Mouse (Mus musculus): Measurements from ENCODE around the gene Efnb2. TPM values are rescaled to one million over a fixed set of nuclear protein-coding genes. Genes with fewer than 3 reads are reported as not detected.

Efnb2 gene
- polyA plus RNA-seq, 1 experiment from 2014 or later, result 27.1 TPM

DNA sequence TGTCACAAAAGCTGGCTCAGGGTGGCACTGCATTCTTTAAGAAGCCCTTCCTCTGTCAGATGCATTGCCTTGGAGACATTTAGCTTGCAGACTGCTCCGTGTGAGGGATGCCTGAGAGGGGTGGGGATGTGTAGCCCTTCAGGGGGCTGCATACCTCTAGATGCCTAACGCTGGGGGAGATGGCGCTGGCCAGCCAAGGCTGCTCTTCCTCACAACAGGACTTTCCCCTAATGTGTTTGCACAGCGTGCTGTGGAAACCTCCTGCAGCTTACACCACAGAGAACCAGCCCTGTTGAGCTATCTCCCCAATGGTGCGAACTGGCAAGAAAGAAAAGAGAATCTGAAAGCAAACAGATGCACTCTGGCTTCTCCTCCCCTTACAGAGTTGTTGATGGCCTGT, 51.9 kb downstream of the Efnb2 start:
- Histone ChIP-seq H3K4me2 (replicated peaks) (no peak overlapping the region), H3K9me3 (replicated peaks) (no peaks in the 10 kb centered on the region), H3K36me3 (no peaks in the 10 kb centered on the region), H3K27ac (replicated peaks) (no peak overlapping the region), H3K9ac (no peak overlapping the region), H3K4me3 (replicated peaks) (no peak overlapping the region), H3K27me3 (no peaks in the 10 kb centered on the region), H3K4me1 (peaks cover 18% of the 10 kb centered on the region)
- no peak for ATAC-seq (ENCODE audit: insufficient number of reproducible peaks, low FRiP score, low TSS enrichment, low read depth)
- WGBS, result 19% methylated on average over 5 of the region's 5 CpGs

DNA sequence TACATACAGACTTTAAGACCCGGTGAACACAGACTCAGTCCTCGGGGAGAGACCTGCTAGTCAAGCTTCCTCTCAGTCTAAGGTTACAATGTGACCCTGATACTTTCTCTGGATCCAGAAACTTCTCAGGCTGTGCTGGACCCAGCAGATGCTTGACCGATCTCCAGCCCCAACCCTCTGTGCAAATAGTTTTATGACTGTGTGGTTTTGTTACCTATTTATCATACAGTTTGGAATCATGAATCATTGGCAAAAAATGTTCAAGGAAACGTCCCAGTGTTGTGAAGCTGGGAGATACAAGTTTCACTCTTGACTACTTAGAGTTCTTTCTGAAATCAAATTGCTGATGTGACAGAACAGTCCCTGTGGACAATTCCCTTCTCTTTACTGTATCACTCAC, 55.4 kb downstream of the Efnb2 start:
- Histone ChIP-seq H3K9me3 (replicated peaks) (no peaks in the 10 kb centered on the region), H3K27me3 (no peaks in the 10 kb centered on the region), H3K4me2 (replicated peaks) (no peak overlapping the region), H3K36me3 (no peaks in the 10 kb centered on the region), H3K9ac (no peak overlapping the region), H3K4me1 (peaks cover 21% of the 10 kb centered on the region), H3K4me3 (replicated peaks) (no peak overlapping the region), H3K27ac (replicated peaks) (no peak overlapping the region)
- 59% methylated on average over 4 of the region's 4 CpGs for WGBS
- no peak for ATAC-seq (ENCODE audit: insufficient number of reproducible peaks, low FRiP score, low TSS enrichment, low read depth)

DNA sequence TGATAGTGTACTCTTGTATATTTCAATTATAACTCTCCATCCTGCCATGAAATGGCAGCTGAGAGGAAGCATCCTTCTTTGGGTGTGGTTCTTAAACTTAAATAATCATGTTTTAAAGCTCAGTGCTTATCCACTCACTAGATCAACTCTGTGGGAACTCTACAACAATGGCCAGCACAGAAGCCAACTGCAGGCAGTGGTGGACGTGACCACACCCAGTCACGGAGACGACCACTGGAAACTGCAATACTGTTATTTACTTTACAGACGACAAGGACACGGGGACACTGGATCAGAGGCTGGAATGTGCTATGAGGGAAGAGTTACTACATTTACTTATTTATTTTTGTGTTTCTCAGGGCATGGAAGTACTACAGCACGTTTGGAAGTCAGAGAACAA, 57.2 kb downstream of the Efnb2 start:
- no peak overlapping the region for H3K27ac ChIP-seq (replicated peaks)
- WGBS, result 57% methylated on average over 6 of the region's 6 CpGs

DNA sequence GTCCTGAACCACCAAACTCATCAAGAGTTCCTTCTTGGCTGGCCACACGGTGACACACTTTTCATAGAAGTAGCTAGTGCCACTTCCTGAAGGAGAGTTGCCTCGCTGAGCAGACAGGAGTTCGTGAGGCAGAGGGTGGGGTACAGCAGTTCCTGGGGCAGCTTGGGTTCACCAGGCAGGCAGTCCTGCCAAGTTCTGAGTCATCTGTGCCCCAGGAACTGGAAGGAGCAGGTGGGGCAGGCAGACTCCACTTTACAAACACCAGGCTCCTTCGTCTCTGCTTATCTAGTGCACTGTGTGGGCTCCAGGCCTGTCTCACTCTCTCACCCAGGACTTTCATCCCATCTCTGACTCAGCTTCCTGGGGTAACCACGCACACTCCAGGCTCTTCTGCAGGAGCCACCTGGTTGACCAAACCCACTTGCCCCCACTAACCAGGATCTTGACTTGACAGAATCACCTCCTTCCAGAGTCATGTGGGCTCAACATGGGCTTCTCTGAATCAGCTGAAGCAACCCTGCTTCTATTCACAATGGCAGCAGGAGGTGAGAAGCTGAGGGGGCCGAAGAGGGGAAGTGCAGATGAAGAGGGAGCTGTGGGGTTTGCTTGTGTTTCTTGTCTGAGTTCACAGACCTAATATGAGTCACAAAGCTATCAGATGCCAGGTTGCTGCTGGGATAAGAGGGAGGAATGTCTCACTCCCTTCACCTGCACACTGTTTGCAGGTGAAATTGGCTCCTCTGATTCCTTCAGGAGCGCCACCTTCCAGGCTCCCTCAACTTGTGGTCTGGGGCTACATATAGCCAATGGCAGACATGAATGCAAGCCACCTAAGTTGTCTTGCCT, 58.2 kb downstream of the Efnb2 start:
- no peak overlapping the region for H3K4me3 ChIP-seq (replicated peaks)
- H3K36me3 ChIP-seq, result no peaks in the 10 kb centered on the region
- WGBS, result 62% methylated on average over 7 of the region's 7 CpGs
- no peak overlapping the region for H3K4me2 ChIP-seq (replicated peaks)
- peak overlapping the region; percentile 58 for H3K27ac ChIP-seq (replicated peaks)
- H3K4me1 ChIP-seq, result 0 out of 2 replicates have a peak, but pooled peaks cover 4% of the 10 kb centered on the region
- no peak overlapping the region for H3K9ac ChIP-seq
- no peaks in the 10 kb centered on the region for H3K27me3 ChIP-seq
- peak; percentile 43; the same call in 1 of the 2 replicates for ATAC-seq (ENCODE audit: insufficient number of reproducible peaks, low FRiP score, low TSS enrichment, low read depth)
- no peaks in the 10 kb centered on the region for H3K9me3 ChIP-seq (replicated peaks)

More for the DNA sequence above, 57.2 kb downstream of the Efnb2 start:
- H3K9ac ChIP-seq, result no peak overlapping the region
- no peak overlapping the region for H3K4me3 ChIP-seq (replicated peaks)
- H3K27me3 ChIP-seq, result no peaks in the 10 kb centered on the region
- H3K4me1 ChIP-seq, result peaks cover 5% of the 10 kb centered on the region; the same call in 1 of the 2 replicates
- no peaks in the 10 kb centered on the region for H3K36me3 ChIP-seq
- no peaks in the 10 kb centered on the region for H3K9me3 ChIP-seq (replicated peaks)
- no peak overlapping the region for H3K4me2 ChIP-seq (replicated peaks)
- no peak for ATAC-seq (ENCODE audit: insufficient number of reproducible peaks, low FRiP score, low TSS enrichment, low read depth)

DNA sequence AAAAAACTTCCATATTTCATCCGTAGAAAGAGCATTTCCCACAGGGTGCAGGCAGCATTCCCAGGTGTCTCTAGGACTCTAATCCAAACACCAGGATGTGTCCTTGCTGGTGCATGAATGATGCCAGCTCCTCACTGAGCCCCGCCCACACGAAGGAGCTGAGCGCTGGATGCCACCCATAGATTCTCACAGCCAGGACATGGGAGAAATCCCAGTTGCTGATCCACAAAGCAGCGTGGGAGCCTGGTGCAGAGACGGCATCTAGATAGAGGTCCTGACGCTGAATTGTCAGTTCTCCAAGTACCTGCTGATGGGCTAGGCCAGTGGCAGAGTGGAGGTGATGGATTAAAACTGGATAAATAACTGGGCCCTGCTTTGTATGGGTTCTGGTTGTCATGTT, 61.1 kb downstream of the Efnb2 start:
- Histone ChIP-seq H3K9ac (no peak overlapping the region), H3K4me1 (0 out of 2 replicates have a peak, but pooled peaks cover 7% of the 10 kb centered on the region), H3K4me3 (replicated peaks) (no peak overlapping the region), H3K27ac (replicated peaks) (no peak overlapping the region), H3K36me3 (no peaks in the 10 kb centered on the region), H3K9me3 (replicated peaks) (no peaks in the 10 kb centered on the region), H3K4me2 (replicated peaks) (no peak overlapping the region), H3K27me3 (no peaks in the 10 kb centered on the region)
- 86% methylated on average over 7 of the region's 7 CpGs for WGBS
- ATAC-seq (ENCODE audit: insufficient number of reproducible peaks, low FRiP score, low TSS enrichment, low read depth), result no peak

DNA sequence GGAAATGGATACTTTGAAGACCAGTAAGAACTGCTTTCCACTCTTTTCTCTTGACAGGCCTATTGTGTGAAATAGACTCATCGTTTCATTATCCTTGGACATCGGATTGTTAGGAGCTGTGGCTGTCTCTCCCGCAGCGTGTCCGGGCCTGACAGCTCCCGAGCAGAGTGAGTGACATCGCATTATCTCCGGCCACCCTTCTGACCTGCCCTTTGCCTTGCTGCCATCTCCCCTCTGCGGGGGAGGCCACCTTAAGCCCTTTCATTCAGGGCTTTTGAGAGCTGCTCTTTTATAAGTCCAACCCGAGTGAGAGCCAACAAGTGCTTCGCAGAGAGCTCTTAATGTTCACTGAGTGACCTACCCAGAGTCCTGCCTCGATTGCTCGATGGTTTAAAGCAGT, 63.6 kb downstream of the Efnb2 start:
- Histone ChIP-seq H3K27ac (replicated peaks) (no peak overlapping the region), H3K4me3 (replicated peaks) (no peak overlapping the region), H3K4me1 (0 out of 2 replicates have a peak, but pooled peaks cover 3% of the 10 kb centered on the region), H3K9ac (no peak overlapping the region), H3K36me3 (no peaks in the 10 kb centered on the region), H3K27me3 (no peaks in the 10 kb centered on the region), H3K4me2 (replicated peaks) (no peak overlapping the region), H3K9me3 (replicated peaks) (no peaks in the 10 kb centered on the region)
- ATAC-seq (ENCODE audit: insufficient number of reproducible peaks, low FRiP score, low TSS enrichment, low read depth), result no peak
- 28% methylated on average over 13 of the region's 13 CpGs for WGBS

DNA sequence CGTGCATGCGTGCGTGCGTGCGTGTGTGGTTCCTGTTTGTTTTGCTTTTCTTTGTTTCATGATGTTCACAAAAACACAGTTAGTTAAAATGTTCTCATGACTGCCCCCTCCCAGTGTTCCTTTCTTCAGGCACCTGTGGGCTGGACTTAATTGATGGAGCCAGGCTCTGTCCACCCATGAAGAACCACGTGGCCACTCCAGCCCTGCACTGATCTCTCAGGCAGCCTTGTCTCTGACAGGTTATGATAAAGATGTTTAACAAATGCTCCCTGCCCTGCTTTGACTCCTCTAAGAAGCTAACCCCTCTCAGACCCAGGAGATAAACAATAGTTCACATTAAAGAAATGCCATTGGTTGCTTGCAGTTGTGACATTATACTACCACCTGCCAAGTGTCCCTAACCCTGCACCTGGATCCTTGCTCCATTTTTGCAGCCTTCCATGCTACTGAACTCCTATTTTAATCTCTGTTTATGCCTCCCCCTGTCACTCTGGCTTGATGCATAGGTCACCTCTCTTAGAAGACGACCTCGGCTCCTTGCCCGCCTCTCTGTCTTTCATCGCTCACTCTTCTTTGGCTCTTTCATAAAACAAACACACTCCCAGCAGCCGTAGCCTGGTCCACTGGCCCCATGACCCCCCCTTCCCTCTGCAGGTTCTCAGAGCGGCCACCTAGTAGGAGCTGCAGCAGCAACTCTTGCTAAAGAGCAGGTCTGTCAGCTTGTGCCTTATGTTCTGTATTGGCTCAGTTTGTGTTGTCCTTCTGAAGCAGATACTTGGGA, 65.0 kb downstream of the Efnb2 start:
- Histone ChIP-seq H3K9ac (no peak overlapping the region), H3K27me3 (no peaks in the 10 kb centered on the region), H3K9me3 (replicated peaks) (no peaks in the 10 kb centered on the region), H3K36me3 (no peaks in the 10 kb centered on the region), H3K27ac (replicated peaks) (no peak overlapping the region), H3K4me3 (replicated peaks) (no peak overlapping the region), H3K4me1 (0 out of 2 replicates have a peak, but pooled peaks cover 3% of the 10 kb centered on the region), H3K4me2 (replicated peaks) (no peak overlapping the region)
- no peak for ATAC-seq (ENCODE audit: insufficient number of reproducible peaks, low FRiP score, low TSS enrichment, low read depth)
- WGBS, result 78% methylated on average over 12 of the region's 12 CpGs

DNA sequence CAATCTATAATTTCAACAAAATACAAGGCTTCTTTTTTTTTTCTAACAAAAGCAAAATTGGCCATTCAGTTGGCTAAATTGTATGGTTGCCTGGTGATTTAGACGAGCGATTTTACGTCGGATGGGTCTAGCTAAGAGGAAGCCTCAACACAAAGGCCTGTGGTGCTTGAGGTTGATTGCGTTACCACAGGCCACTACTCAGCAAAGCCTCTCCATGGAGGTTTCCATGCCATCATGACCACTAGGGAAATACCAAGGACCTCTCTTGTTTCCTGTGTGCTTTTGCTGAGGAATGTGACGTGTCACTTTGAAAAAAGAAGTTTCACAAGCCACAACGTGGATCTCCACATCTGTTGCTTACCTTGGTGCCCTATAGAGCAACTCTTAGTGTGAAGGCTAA, 67.2 kb downstream of the Efnb2 start:
- Histone ChIP-seq H3K4me3 (replicated peaks) (no peak overlapping the region), H3K27ac (replicated peaks) (no peak overlapping the region), H3K36me3 (no peaks in the 10 kb centered on the region), H3K4me1 (0 out of 2 replicates have a peak, but pooled peaks cover 3% of the 10 kb centered on the region), H3K4me2 (replicated peaks) (no peak overlapping the region), H3K9me3 (replicated peaks) (no peaks in the 10 kb centered on the region), H3K9ac (no peak overlapping the region), H3K27me3 (no peaks in the 10 kb centered on the region)
- WGBS, result 84% methylated on average over 7 of the region's 7 CpGs
- no peak; the same call in 1 of the 2 replicates for ATAC-seq (ENCODE audit: insufficient number of reproducible peaks, low FRiP score, low TSS enrichment, low read depth)

DNA sequence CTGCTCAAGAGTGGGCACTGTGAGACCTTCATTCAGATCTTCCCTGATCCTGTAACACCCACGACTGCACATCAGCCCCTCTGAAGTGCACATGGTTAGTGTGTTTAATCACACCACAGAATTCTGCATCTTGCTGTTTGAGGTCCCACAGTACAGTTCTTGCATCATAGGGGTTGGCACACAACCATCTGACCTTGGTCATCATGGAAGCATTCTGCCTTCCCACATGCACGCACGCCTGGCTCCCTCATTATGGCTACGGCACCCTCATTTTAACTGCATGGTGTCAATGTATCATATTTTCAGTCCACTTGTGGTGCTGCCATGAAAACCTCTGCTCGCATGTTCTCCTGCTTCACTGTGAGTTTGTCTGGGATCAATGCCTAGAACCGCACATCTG, 67.7 kb downstream of the Efnb2 start:
- no peak overlapping the region for H3K27ac ChIP-seq (replicated peaks)
- no peak overlapping the region for H3K9ac ChIP-seq
- 0 out of 2 replicates have a peak, but pooled peaks cover 3% of the 10 kb centered on the region for H3K4me1 ChIP-seq
- H3K36me3 ChIP-seq, result no peaks in the 10 kb centered on the region
- ATAC-seq (ENCODE audit: insufficient number of reproducible peaks, low FRiP score, low TSS enrichment, low read depth), result peak; percentile 58; the same call in 1 of the 2 replicates
- H3K9me3 ChIP-seq (replicated peaks), result no peaks in the 10 kb centered on the region
- H3K27me3 ChIP-seq, result no peaks in the 10 kb centered on the region
- H3K4me3 ChIP-seq (replicated peaks), result no peak overlapping the region
- H3K4me2 ChIP-seq (replicated peaks), result no peak overlapping the region
- 91% methylated on average over 6 of the region's 6 CpGs for WGBS

DNA sequence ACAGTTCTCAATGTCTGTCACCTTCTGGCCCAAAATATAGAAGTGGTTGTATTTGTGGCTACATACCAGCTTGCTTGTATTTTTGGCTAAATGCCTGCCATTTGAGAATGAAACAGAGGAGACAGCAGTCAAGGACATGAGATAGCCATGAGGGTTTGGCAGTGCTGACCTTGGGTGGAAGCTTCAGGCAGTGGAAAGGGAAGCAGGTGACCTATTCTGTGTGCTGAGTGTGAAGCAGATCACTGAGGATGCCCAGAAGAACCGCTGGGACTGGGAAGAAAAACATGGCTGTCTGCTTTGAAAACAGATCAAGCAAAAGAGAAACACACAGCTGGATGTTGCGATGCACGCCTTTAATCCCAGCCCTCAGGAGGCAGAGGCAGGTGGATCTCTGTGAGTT, 68.7 kb downstream of the Efnb2 start:
- H3K4me1 ChIP-seq, result no peaks in the 10 kb centered on the region
- no peaks in the 10 kb centered on the region for H3K36me3 ChIP-seq
- no peak overlapping the region for H3K4me3 ChIP-seq (replicated peaks)
- H3K27me3 ChIP-seq, result no peaks in the 10 kb centered on the region
- no peak overlapping the region for H3K9ac ChIP-seq
- WGBS, result 95% methylated on average over 3 of the region's 3 CpGs
- H3K4me2 ChIP-seq (replicated peaks), result no peak overlapping the region
- H3K9me3 ChIP-seq (replicated peaks), result no peaks in the 10 kb centered on the region
- H3K27ac ChIP-seq (replicated peaks), result no peak overlapping the region
- ATAC-seq (ENCODE audit: insufficient number of reproducible peaks, low FRiP score, low TSS enrichment, low read depth), result no peak

DNA sequence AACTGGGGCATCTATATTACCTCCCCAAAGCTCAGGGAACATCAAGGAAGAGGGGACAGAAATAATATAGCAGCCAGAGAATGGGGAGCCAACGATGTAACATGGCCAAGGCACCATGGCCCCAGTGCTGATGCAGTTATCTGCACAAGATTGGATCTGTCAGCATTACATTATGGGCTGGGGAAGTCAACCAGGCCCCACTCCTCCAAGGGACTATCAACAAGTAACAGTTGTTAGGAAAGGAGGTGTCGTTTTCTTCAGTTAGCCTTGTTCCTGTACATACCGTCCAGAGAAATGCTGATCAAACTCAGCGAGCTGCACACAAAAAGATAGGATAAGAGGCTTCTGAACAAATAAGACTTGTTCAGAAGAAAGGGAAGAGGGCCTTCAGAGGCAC, 77.1 kb downstream of the Efnb2 start:
- Histone ChIP-seq H3K4me1 (no peaks in the 10 kb centered on the region), H3K4me2 (replicated peaks) (no peak overlapping the region), H3K4me3 (replicated peaks) (no peak overlapping the region), H3K27me3 (no peaks in the 10 kb centered on the region), H3K9ac (no peak overlapping the region), H3K9me3 (replicated peaks) (no peaks in the 10 kb centered on the region), H3K36me3 (no peaks in the 10 kb centered on the region), H3K27ac (replicated peaks) (no peak overlapping the region)
- ATAC-seq (ENCODE audit: insufficient number of reproducible peaks, low FRiP score, low TSS enrichment, low read depth), result no peak
- WGBS, result 85% methylated on average over 4 of the region's 4 CpGs

All from embryonic facial prominence, embryonic 15.5 days (tissue).